Mouse (Mus musculus): ENCODE results near the gene Sufu.

- TF ChIP-seq MYOG (IDR thresholded peaks at IDR 0.05; ENCODE audit: control insufficient read depth in 1 of 3, insufficient read depth in 1 of 3, insufficient read length in 2 of 3, low read depth in 2 of 3), result no peak
- no peak for TF ChIP-seq POLR2A (IDR thresholded peaks at IDR 0.05; ENCODE audit: insufficient read length, low read depth)
- no peak for TF ChIP-seq CEBPB (IDR thresholded peaks at IDR 0.05; ENCODE audit: insufficient read depth, poor library complexity, severe bottlenecking)
- TF ChIP-seq REST (IDR thresholded peaks at IDR 0.05; ENCODE audit: insufficient read depth, insufficient read length), result no peak
- no peak for TF ChIP-seq MAX (IDR thresholded peaks at IDR 0.05; ENCODE audit: low read depth)
- TF ChIP-seq TCF12 (IDR thresholded peaks at IDR 0.05; ENCODE audit: insufficient read depth, poor library complexity, severe bottlenecking), result no peak
- TF ChIP-seq MYOD1 (IDR thresholded peaks at IDR 0.05; ENCODE audit: control insufficient read depth in 1 of 3, insufficient read length in 2 of 3, low read depth in 2 of 3), result no peak
- no peak for TF ChIP-seq POLR2AphosphoS2 (IDR thresholded peaks at IDR 0.05; ENCODE audit: insufficient read length, low read depth)
- no peak for TF ChIP-seq USF1 (IDR thresholded peaks at IDR 0.05; ENCODE audit: low read depth)
- TF ChIP-seq E2F4 (IDR thresholded peaks at IDR 0.05; ENCODE audit: insufficient read depth), result no peak
Measured at GRCm38 (mm10) chr19:46394712-46395108, 2.0 kb upstream of the Sufu start.
